Mouse (Mus musculus) gonadal fat pad, adult 2 months (tissue): ENCODE data around the gene Ubp1. TPM values are rescaled to one million over a fixed set of nuclear protein-coding genes. Genes with fewer than 3 reads are reported as not detected.
"Not testable (repeated sequence)": the region's sequence is repeated elsewhere in the genome, so short reads cannot be mapped to it uniquely, and the experiment has no call there.

Source experiments
- DNase-seq: peaks from one replicate; pipeline ENCODE4 v3.0.0-alpha.2; 2012; ENCODE audit warnings: low read depth
- polyA plus RNA-seq: library from polyadenylated mRNA; depleted of rRNA; stranded (reverse); fragments of >200 nt; gene quantifications from 2 replicates; pipeline ENCODE4 v1.2.3, GENCODE M21; 2012; rRNA removed

The Ubp1 gene
- 41.0 and 42.8 TPM in 2 replicates for polyA plus RNA-seq

GRCm38 (mm10) chr9:113930534-113931374 is at the start of gene Ubp1:
Gene Ubp1 (plus strand): TSS chr9:113930934.
- DNase-seq, result peak; percentile 87

DNA sequence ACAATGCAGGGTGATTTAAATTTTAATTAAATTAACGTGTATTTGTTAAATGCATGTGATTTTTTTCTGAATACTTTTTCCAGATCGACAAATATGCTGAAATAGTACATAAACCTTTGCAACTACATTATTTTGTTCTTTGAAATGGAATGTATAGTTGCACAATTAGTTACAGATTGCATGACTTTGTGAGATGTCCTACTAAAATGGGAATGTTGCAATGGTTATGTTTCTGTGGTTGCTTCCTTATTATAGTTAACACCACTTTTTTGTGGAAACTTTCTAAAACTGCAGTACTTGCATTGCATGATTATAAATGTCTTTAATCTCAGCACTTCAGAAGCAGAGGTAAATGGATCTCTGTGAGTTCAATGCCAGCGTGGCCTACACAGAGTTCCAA is 35.8 kb upstream of the Ubp1 start:
- no peak for DNase-seq

DNA sequence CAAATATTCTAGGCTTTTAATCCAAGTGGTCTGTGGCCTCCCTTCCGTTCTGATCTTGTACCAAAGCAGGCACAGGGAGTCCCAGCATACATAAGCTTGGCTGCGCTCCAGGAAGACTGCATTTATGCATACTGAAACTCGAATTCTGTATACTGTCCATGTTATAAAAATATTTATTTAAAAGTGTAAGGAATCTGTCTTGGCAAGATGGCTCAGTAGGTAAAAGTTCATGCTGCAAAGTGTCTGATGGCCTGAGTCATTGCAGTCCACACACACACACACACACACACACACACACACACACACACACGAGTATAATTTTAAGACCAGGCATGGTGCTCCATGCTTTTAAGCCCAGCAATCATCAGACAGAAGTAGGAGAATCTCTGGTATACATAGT is 27.6 kb upstream of the Ubp1 start:
- no peak for DNase-seq

GRCm38 (mm10) chr9:113904315-113904714 is 26.4 kb upstream of the Ubp1 start:
- DNase-seq, result not testable (repeated sequence)

GRCm38 (mm10) chr9:113915789-113916188 is 14.9 kb upstream of the Ubp1 start:
- DNase-seq, result no peak

GRCm38 (mm10) chr9:113922677-113923076 is 8.1 kb upstream of the Ubp1 start:
- DNase-seq, result no peak

DNA sequence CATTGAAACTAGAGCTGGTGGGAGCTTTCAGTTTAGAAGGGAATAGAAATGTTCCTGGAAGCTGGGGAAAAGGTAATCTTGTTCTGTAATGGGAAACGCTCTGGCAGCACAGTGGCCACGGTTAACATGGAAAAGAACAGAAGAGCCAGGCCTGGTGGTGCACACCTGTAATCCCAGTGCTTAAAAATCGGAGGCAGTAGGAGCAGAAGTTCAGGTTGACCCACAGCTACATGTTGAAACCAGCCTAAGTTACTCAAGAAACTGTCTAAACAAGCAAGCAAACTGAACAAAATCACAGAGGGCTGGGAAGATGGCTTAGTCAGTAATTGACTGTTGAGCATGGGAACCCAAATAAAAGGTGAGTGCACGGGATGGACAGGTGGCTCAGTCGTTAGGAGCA is 5.9 kb upstream of the Ubp1 start:
- DNase-seq, result peak; percentile 84

DNA sequence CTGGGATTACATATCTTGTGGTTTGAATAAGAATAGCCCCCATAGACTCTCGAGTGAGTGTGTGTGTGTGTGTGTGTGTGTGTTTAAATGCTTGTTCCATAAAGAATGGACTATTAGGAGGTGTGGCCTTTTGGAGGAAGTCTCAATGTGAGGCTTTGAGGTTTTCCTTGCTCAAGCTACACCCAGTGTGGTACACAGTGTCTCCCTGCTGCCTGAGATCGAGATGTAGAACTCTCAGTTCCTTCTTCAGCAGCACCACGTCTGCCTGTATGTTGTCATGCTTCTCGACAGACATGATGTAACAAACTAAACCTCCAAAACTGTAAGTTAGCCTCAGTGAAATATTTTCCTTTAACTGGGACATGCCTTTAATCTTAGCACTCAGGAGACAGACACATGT is 2.1 kb upstream of the Ubp1 start:
- no peak for DNase-seq

- DNase-seq, result no peak
Measured at GRCm38 (mm10) chr9:113929676-113930075, 1.1 kb upstream of the Ubp1 start.

DNA sequence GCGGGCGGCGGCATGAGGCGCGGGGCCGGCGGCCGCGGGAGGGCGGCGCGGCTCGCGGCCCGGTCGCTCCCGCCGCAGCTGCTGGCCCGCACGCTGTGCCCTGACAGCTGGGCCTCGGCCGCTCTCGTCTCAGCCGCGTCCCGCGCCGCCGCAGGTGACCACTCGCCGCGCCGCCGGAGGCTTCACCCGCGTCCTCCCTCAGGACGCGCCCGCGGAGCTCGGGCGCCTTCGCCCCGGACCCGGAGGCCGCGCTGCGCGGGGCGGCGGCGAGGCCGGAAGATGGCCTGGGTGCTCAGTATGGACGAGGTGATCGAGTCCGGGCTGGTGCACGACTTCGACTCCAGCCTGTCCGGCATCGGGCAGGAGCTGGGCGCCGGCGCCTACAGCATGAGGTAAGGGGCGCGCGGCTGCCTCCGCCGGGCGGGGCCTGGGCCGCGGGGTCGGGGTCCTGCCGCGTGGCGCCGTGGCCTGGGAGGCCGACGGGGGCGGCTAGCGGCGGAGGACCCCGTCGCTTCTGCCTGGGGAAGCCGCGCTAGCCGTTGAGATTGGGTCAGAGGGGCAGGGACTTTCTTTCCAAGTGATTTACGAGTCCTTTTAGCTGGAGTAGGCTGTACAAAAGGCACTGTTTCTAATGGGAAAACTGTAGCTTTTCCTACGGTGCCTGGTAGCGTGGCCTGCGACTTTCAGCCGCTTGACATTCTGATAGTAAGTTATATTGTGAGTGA is 803 bp downstream of the Ubp1 start:
- no peak for DNase-seq

DNA sequence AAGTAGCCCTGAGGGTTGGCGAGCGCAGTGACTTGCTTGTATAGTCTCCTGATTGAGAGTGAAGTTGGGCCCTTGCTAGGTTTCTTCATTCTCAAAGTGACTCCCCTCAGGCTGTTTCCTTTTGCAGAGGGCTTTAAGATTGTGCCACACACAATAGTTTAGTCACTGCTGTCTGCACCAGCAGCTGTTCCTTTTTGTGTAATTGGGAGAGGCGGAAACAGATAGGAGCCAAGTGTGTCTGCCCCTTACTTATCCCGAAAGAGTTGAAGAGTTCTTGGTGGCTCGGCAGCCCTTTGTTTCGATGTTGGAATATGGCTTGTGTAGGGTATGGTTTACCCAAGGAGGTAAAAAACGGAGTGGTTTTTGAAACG is 1.4 kb downstream of the Ubp1 start:
- no peak for DNase-seq

DNA sequence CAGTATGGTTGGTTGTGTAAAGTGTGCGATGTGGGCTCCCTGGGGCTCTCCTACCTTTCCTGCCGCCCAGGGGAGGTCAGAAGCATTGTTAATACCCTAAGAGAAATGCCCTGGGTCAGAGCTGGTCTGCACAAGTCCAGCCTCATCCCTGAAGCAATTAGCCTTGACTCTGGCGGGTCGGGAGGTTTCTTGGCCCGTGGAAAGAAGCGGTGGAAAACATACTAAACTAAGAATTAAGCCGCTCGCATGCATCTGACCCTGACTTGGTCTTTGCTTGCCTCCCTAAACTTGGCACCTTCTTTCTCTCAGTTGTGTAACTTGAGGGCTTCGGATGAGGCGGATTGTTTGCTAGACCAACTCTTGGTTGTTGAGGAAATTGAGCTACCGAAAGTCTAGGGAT is 1.8 kb downstream of the Ubp1 start:
- no peak for DNase-seq

DNA sequence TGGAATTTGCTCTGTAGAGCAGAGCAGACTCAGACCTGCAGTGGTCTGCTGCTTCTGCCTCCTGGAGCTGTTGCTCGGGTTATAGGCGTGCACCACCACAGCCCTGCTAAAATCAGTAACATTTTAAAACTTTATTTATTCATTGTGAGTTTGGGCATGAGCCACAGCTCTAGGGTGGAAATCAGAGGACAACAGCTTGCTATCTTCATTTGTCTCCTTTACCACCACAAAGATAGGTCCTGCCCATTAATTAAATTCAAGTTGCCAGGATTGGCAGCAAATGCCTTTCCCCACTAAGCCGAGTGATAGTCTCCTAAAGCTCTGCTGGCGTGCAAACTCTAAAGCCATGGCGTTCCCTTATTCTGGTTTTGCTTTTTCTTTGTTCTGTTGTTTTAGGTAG is 4.9 kb downstream of the Ubp1 start:
- no peak for DNase-seq

DNA sequence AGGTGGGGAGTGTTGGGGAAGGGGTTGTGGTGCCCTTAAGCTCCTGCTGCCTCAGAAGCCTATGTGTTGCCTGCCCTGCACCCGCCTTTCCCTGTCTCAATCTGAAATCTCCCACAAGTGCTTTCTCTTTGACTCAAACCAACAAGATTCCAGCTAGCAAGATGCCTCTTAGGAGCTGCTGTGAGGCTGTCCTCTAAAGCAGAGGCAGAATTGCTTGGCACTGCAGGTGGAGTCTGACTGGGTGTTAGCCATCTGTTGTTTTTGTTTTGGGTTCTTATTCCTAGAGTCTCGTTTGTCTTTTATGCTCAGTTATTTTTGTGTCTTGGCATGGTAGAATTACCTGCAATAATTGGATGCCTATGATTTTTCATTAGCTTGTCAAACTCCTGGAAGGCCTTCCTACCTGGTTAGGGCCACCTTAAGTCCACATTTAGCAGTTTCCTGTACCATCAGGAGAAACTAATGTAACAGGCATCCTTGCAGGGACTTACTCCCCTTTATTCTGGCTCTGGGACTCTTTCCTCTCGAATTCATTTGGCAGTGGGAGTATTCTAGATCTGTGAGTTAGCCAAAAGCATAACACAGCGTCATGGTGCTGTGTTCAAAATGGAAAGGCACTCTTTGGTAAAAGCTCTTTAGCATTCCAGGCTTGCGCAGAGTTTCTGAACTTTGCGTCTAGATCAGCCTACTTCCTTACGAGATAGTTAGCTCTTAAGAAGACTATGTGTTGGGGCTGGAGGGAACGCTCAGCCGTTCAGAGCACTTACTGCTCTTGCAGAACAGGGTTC is 8.5 kb downstream of the Ubp1 start:
- DNase-seq, result no peak

GRCm38 (mm10) chr9:113941103-113941805 is 10.5 kb downstream of the Ubp1 start:
- DNase-seq, result no peak

GRCm38 (mm10) chr9:113943372-113943771 is 12.6 kb downstream of the Ubp1 start:
- DNase-seq, result no peak

- peak; percentile 94 for DNase-seq
Measured at GRCm38 (mm10) chr9:113947216-113947615, 16.5 kb downstream of the Ubp1 start.

DNA sequence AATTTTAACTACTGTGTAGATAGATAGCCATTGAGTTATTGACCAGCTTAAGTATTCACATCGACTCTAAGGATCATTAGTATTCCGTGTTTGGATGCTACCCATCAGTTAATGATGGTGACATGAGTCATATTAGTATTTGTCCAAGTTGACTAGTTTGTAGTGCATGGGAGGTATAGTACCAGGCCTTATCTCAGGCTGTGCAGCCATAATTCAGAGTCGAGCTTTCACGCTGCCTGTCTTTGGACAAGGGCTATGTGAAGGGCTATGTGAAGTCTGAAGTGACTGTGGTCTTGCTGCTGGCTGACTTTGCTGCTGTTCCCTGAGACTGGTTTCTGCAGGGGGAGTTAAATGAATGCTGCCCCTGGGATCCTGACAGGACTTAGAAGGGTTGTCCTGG is 27.0 kb downstream of the Ubp1 start:
- no peak for DNase-seq

DNA sequence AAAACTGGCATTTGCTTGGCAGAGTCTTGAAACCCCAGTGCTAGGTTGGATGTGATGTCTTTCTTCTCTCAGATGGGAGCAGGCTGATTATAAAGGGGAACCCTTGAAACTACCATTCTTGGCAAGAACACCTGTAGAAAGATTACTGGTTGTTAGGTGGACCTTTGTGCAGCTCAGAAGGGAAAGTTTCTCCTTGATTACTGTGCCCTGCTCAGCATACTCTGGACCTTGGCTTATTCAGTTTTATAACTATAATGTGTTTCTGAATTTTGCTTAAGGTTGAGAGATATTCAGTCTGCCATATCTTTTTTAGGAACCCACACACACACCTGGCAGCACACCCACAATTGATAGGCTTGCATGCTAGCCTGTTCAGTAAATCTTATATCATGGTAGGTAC is 33.0 kb downstream of the Ubp1 start:
- DNase-seq, result no peak

DNA sequence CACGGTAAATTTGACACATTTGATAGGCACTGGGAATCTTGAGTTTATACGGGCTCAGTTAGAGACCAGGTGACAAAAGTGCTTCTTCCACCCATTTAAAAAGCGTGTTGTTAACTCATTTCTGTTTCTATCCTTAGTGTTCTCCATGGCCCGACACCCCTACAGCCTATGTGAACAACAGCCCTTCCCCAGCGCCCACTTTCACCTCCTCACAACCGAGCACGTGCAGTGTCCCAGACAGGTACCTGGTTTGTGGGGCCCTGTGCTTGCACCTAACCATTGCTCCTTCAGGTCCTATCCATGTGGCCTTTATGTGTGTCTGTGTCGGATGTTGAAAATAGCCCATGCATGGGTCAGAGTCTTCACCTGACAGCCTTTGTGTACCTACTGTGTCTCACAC is 33.7 kb downstream of the Ubp1 start:
- DNase-seq, result no peak

GRCm38 (mm10) chr9:113966838-113967237 is 36.1 kb downstream of the Ubp1 start:
- no peak for DNase-seq

- DNase-seq, result no peak
Measured at GRCm38 (mm10) chr9:113968967-113969366, 38.2 kb downstream of the Ubp1 start.
